Mouse (Mus musculus) hindbrain, embryonic 15.5 days (tissue): ENCODE measurements at regions not wholly inside any gene's neighbourhood (a gene's known extent, or its start where the extent isn't known, plus 50 kb on each side); places are given as distances from the start of the nearest gene placed in this dataset.
A peak's percentile ranks its signal among the peaks of the same experiment; 100 is the strongest.

Source experiments
- ATAC-seq: fragments of 200-750 bp; cut with Nextera tagmentation; 2 replicates; pipeline ENCODE4 v1.8.0; 2017; ENCODE audit warnings: low read depth, moderate number of reproducible peaks, moderate TSS enrichment; ENCODE audit not compliant: low FRiP score
- H3K27ac ChIP-seq: fragments of 300-500 bp; sonication (generic); replicated peaks from 2 replicates; pipeline ENCODE4 v1.5.1; 2015; ENCODE audit warnings: mild to moderate bottlenecking, inconsistent platforms
- H3K27me3 ChIP-seq: fragments of 300-500 bp; sonication (generic); 2 replicates; pipeline ENCODE4 v1.6.1; 2015; ENCODE audit warnings: control low read depth, inconsistent platforms
- H3K36me3 ChIP-seq: fragments of 300-500 bp; sonication (generic); 2 replicates; pipeline ENCODE4 v1.6.1; 2015; ENCODE audit warnings: control low read depth, inconsistent platforms
- H3K4me1 ChIP-seq: fragments of 300-500 bp; sonication (generic); replicated peaks from 2 replicates; pipeline ENCODE4 v1.6.1; 2015; ENCODE audit warnings: control low read depth, inconsistent platforms
- H3K4me2 ChIP-seq: fragments of 300-500 bp; sonication (generic); 2 replicates; pipeline ENCODE4 v1.6.1; 2015; ENCODE audit warnings: moderate library complexity, mild to moderate bottlenecking, inconsistent platforms
- H3K4me3 ChIP-seq: fragments of 300-500 bp; sonication (generic); 2 replicates; pipeline ENCODE4 v1.5.1; 2015; ENCODE audit warnings: mild to moderate bottlenecking, inconsistent platforms
- H3K9ac ChIP-seq: fragments of 300-500 bp; sonication (generic); 2 replicates; pipeline ENCODE4 v1.6.1; 2015; ENCODE audit warnings: inconsistent platforms
- H3K9me3 ChIP-seq: fragments of 300-500 bp; sonication (generic); 2 replicates; pipeline ENCODE4 v1.6.1; 2016; ENCODE audit warnings: control low read depth, inconsistent platforms
- WGBS: fragments of 180-500 bp; shearing (Covaris S2); methylation state at CpG from one replicate; pipeline ENCODE4 v1.1.7; 2015; 5-methylcytosine and 5-hydroxymethylcytosine counted together

DNA sequence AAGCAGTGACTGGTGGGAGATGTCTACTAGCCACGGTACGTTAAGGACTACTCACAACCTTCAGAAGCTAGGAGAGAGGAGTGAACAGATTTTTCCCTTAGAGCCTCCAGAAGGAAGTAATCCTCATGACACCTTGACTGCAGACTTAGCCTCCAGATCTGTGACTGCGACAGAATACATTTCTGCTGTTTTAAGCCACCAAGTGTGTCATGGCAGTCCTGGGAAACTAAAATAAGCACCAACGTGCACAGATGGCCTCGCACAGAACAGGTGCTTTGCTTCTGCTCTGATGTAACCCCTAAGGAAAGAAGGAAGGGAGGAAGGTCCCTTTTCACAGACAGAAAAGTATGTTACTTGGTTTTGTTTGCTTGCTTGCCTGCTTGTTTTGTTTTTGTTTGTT lies 151.5 kb upstream of the Adra1b start:
- Histone ChIP-seq H3K4me2 (no peak overlapping the region), H3K9me3 (no peaks in the 10 kb centered on the region), H3K27me3 (no peaks in the 10 kb centered on the region), H3K27ac (no peak overlapping the region), H3K36me3 (no peaks in the 10 kb centered on the region), H3K4me3 (no peak overlapping the region), H3K9ac (no peak overlapping the region), H3K4me1 (no peaks in the 10 kb centered on the region)
- WGBS = 89% methylated on average over 5 of the region's 5 CpGs
- no peak for ATAC-seq

DNA sequence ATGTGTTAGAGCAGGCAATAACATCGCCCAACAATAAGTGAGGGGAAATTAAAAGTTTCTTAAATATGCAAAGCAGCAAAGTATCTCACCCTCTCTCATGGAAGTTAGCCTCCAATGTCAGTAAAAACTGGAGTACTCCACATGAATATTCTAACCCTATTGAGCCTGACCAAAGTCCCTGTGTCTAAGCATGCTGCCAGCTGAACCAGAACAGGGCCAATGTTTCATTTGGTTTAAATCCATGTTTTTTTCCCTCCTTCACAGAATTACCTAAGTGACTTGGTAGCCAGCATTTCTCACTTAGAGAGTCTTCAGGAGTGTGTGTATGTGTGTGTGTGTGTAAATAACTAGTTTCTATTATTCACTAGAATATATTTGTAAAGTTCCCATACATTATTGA lies 161.4 kb upstream of the Adra1b start:
- Histone ChIP-seq H3K9ac (no peak overlapping the region), H3K27ac (no peak overlapping the region), H3K4me1 (no peaks in the 10 kb centered on the region), H3K9me3 (no peaks in the 10 kb centered on the region), H3K36me3 (no peaks in the 10 kb centered on the region), H3K27me3 (no peaks in the 10 kb centered on the region), H3K4me3 (no peak overlapping the region), H3K4me2 (no peak overlapping the region)
- no peak for ATAC-seq
- WGBS = 96% methylated on average over 1 of the region's 1 CpGs

DNA sequence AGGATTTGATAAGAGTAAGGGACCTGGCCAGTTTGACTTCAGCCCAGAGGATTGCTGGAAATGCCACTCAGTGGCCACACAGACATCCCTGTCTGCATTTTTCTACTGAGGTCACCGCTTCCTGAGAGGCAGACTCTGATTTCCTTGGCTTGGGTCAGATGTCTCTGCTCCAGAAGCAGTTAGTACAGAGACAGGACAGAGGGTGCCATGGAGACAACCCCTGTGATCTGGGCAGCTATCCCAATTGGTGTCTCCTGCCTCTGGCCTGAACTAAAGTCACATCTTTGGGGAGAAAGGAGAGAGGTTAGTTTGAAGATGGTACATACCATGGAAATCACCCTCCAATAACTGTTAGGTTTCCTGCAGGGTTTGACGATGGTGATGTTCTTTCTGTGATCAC lies 165.2 kb upstream of the Adra1b start:
- Histone ChIP-seq H3K27ac (no peak overlapping the region), H3K4me3 (no peak overlapping the region), H3K9ac (no peak overlapping the region), H3K36me3 (no peaks in the 10 kb centered on the region), H3K4me1 (no peaks in the 10 kb centered on the region), H3K27me3 (no peaks in the 10 kb centered on the region), H3K4me2 (no peak overlapping the region), H3K9me3 (no peaks in the 10 kb centered on the region)
- 89% methylated on average over 2 of the region's 2 CpGs for WGBS
- ATAC-seq = no peak

DNA sequence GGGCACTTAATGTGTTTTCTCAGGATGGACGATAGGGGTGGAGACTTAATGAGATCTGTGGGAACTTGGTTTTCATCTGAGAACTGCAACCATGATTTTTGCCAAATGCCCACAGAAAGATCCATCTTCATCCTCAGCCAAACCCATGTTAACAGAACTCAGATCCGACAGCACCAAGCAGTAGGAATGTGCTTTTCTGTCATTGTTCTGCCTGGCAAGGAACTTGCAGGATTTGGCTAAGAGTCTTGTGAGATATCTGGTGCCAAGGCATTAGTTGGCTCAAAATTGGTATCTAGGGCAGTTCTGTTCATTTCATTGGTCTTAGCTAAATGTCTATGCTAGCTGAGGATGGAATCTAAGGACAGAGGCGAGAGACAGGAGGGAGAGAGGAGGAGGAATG lies 182.7 kb upstream of the Adra1b start:
- Histone ChIP-seq H3K4me1 (no peaks in the 10 kb centered on the region), H3K9ac (no peak overlapping the region), H3K27ac (no peak overlapping the region), H3K4me3 (no peak overlapping the region), H3K27me3 (no peaks in the 10 kb centered on the region), H3K9me3 (no peaks in the 10 kb centered on the region), H3K36me3 (no peaks in the 10 kb centered on the region), H3K4me2 (no peak overlapping the region)
- WGBS = 63% methylated on average over 3 of the region's 3 CpGs
- ATAC-seq = no peak

DNA sequence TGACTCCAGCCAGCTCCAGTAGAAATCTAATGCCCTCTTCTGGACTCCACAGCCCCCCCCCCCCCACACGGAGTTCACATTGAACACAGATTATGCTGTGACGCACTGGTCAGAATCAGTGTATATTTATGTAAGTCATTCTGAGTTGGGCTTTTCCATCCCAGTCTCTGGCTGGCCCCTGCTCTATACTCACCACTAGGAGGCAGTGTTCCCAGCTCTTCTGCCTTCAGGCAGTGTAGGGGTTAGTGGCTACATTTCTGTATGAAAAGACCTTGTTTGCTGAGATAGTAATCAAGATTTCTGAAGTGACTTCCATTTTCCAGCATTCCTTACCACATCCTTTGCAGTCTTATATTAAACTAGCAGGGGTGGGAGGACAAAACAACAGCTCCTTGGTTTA lies 185.9 kb upstream of the Adra1b start:
- no peak for ATAC-seq
- no peaks in the 10 kb centered on the region for H3K36me3 ChIP-seq
- no peak overlapping the region for H3K9ac ChIP-seq
- no peak overlapping the region for H3K4me3 ChIP-seq
- no peaks in the 10 kb centered on the region for H3K27me3 ChIP-seq
- H3K4me1 ChIP-seq = no peaks in the 10 kb centered on the region
- H3K9me3 ChIP-seq = no peaks in the 10 kb centered on the region
- 75% methylated on average over 2 of the region's 2 CpGs for WGBS
- no peak overlapping the region for H3K4me2 ChIP-seq
- no peak overlapping the region for H3K27ac ChIP-seq

DNA sequence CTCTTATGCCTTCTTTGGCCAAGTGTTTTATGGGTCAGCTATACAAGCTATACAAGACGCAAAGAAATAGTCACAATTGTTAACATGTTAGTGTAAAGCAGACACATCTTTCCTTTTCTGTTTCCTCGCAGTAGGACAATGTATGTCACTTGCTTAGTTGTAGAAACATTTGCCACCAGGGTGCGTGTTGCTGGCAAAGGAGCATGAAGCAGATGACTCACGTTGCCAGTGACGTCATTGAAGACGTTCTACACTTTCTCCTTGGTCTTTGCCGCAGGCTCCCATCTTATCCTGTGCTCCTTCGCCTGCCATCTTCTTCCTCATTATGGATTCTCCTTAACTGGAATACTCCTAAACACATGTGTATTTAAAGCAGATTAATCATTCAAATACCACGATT lies 188.5 kb upstream of the Adra1b start:
- Histone ChIP-seq H3K27me3 (no peaks in the 10 kb centered on the region), H3K27ac (no peak overlapping the region), H3K4me2 (no peak overlapping the region), H3K9ac (no peak overlapping the region), H3K36me3 (no peaks in the 10 kb centered on the region), H3K9me3 (no peaks in the 10 kb centered on the region), H3K4me1 (no peaks in the 10 kb centered on the region), H3K4me3 (no peak overlapping the region)
- ATAC-seq = no peak
- 89% methylated on average over 9 of the region's 9 CpGs for WGBS

DNA sequence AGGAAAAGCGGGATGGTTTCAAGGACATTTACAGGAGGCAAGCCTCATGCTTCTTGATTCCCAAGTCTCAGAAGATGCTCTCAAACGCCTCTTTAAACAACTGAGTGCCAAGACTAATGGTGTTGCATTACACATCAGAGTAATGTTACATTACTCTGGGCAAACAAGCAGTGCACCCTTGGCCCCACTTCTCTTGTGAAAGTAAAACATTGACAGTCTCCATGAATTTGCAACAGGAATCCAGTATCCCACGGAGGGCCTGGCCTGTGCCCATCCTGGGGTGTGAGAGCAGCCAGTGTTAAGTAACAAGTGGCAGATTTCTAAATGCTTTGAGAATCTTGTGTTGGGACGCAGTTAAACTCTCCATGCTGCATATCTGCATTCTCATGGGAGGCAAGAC lies 194.3 kb upstream of the Adra1b start:
- no peaks in the 10 kb centered on the region for H3K9me3 ChIP-seq
- no peak for ATAC-seq
- no peak overlapping the region for H3K9ac ChIP-seq
- H3K27me3 ChIP-seq = no peaks in the 10 kb centered on the region
- H3K27ac ChIP-seq = no peak overlapping the region
- H3K4me3 ChIP-seq = no peak overlapping the region
- 80% methylated on average over 4 of the region's 4 CpGs for WGBS
- H3K36me3 ChIP-seq = no peaks in the 10 kb centered on the region
- H3K4me2 ChIP-seq = no peak overlapping the region
- no peaks in the 10 kb centered on the region for H3K4me1 ChIP-seq

DNA sequence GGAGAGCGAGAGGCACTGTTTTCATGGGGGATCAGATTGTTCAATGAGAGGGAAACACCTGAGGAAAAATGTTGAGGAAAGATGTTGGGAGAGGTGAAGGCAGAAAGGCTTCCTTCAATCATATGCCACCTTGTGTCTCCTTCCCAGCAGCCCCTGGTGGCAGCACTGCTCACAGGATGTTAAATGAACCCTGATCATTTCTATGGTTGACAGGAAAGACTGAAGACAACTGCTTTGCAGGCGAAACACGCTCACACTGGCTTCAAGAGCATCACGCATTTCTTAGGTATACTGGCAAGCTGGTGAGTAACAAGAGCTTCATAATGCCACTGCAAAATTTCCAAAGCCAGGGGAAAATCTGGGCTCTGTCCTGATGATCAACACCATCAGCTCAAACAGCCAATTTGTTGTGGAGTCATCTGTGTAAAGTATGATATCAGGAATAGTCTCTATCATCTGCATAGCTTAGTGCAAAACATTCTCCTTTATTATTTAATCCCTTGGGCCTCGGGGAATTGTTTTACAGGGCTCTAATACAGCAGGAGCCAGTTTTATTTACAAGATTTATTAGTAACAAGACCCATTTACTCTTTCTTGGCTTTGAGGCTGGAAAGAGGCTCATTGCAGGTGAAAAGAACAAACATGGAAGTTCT lies 202.3 kb upstream of the Adra1b start:
- no peak overlapping the region for H3K4me3 ChIP-seq
- no peak overlapping the region for H3K4me2 ChIP-seq
- H3K9me3 ChIP-seq = no peaks in the 10 kb centered on the region
- peak overlapping the region; percentile 27 for H3K27ac ChIP-seq
- ATAC-seq = 0 out of 2 replicates have a peak, but pooled peaks have one; percentile 21
- no peak overlapping the region for H3K9ac ChIP-seq
- H3K4me1 ChIP-seq = peaks cover 7% of the 10 kb centered on the region; the same call in 1 of the 2 replicates
- 59% methylated on average over 5 of the region's 5 CpGs for WGBS
- no peaks in the 10 kb centered on the region for H3K36me3 ChIP-seq
- no peaks in the 10 kb centered on the region for H3K27me3 ChIP-seq

DNA sequence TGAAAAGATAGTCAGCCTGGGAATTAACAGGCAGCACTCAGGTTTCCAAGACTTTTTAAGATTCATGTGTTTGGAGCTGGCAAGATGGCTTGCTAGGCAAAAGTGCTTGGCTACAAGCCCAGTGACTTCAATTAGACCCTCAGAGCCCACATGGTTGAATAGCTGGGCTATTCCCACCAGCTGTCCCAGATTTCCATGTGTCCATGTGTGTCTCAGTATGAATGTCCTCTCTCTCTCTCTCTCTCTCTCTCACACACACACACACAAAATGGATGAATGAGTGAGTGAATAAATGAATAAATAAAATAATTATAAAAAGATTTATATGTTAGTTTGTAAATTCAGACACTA lies 202.8 kb upstream of the Adra1b start:
- no peak overlapping the region for H3K4me3 ChIP-seq
- H3K4me2 ChIP-seq = no peak overlapping the region
- no peaks in the 10 kb centered on the region for H3K36me3 ChIP-seq
- no peaks in the 10 kb centered on the region for H3K27me3 ChIP-seq
- no peak overlapping the region for H3K9ac ChIP-seq
- peaks cover 7% of the 10 kb centered on the region; the same call in 1 of the 2 replicates for H3K4me1 ChIP-seq
- peak; percentile 83 for ATAC-seq
- H3K27ac ChIP-seq = peak overlapping the region; percentile 27
- no peaks in the 10 kb centered on the region for H3K9me3 ChIP-seq

DNA sequence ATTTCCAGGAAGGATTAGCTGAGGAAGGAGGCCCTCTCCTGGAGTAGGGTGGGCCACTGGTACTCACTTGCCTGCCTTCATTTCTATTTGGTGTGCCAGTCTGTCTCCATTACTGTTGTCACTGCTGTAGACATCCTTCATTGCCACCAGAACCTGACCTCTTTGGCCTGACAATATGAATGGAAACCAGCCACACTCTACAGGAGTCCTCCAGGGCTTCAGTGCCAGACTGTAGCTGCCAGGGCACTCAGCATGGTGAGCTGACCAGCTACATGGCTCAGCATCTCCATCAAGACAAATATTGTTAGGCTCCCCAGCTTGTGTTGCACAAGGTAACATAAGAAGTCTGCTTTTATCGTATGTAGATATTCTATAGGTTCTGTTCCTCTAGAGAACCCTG lies 205.2 kb upstream of the Adra1b start:
- Histone ChIP-seq H3K27me3 (no peaks in the 10 kb centered on the region), H3K4me3 (no peak overlapping the region), H3K36me3 (no peaks in the 10 kb centered on the region), H3K4me1 (peaks cover 7% of the 10 kb centered on the region; the same call in 1 of the 2 replicates), H3K9ac (no peak overlapping the region), H3K4me2 (no peak overlapping the region), H3K9me3 (no peaks in the 10 kb centered on the region), H3K27ac (no peak overlapping the region)
- 86% methylated on average over 1 of the region's 1 CpGs for WGBS
- ATAC-seq = no peak

DNA sequence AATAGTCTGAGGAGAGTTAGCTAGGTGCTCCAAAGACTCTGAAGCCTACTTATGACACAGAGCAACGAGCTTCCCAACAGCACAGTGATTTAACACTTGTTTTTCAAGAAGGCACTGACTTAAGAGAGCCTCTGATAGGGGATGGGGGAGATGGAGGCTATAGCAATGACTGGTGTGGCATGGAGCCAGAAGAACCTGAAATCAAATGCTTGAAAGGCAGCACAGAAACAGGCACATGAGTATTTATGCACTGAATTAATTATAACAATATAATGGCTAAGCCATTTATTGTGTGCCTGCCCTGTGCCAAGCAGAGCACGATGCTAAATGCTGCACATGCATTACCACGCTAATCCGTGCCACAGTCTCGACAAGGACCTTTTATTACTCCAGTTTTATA lies 210.5 kb upstream of the Adra1b start:
- no peaks in the 10 kb centered on the region for H3K9me3 ChIP-seq
- H3K4me3 ChIP-seq = no peak overlapping the region
- WGBS = 31% methylated on average over 5 of the region's 5 CpGs
- H3K4me1 ChIP-seq = 0 out of 2 replicates have a peak, but pooled peaks cover 4% of the 10 kb centered on the region
- no peak overlapping the region for H3K9ac ChIP-seq
- no peak overlapping the region for H3K27ac ChIP-seq
- no peaks in the 10 kb centered on the region for H3K27me3 ChIP-seq
- peak; percentile 48; the same call in 1 of the 2 replicates for ATAC-seq
- no peaks in the 10 kb centered on the region for H3K36me3 ChIP-seq
- H3K4me2 ChIP-seq = no peak overlapping the region

DNA sequence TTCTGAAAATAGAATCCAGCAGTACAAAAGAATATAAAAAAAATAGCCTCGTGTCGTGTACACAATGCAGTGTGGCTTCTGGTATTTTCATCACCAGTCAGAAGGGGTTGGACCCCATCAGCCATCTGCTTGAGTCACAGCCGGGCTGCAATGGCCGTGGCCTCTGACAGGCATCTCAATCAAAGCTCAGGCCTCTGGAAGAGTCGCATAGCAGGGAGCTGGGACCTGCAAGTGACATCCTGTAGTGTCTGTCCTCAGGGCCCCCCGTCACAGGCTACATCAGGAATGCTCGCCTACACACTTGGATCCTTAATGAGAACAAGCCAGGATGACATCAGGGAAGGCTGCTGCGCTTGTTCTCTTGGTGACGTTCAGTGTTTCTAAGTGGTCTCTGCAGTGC lies 226.1 kb upstream of the Adra1b start:
- ATAC-seq = no peak; the same call in 1 of the 2 replicates
- Histone ChIP-seq H3K36me3 (no peaks in the 10 kb centered on the region), H3K4me3 (no peak overlapping the region), H3K9ac (no peak overlapping the region), H3K27me3 (no peaks in the 10 kb centered on the region), H3K4me2 (no peak overlapping the region), H3K4me1 (no peaks in the 10 kb centered on the region), H3K27ac (no peak overlapping the region), H3K9me3 (no peaks in the 10 kb centered on the region)
- 44% methylated on average over 9 of the region's 9 CpGs for WGBS

DNA sequence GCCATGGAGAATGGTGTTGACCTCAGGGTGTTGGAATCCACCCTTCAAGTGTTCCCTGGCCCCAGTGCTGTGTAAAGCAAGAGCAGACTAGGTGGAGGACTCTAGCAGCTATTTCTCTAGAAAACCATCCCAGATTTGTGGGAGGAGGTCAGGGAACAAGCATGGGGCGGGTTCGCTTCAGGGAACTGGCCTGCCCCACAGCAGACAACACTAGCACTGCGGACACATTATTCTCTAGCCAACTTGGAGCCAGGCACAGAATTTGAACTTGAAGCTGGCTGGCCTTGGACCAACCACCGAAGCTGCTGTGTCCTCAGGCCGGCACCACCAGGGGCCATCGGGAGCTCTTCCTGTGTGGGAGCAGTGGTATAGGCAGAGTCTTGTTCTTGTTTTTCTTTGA lies 227.5 kb upstream of the Adra1b start:
- WGBS = 93% methylated on average over 6 of the region's 6 CpGs
- no peak overlapping the region for H3K4me3 ChIP-seq
- ATAC-seq = no peak
- H3K36me3 ChIP-seq = no peaks in the 10 kb centered on the region
- H3K9ac ChIP-seq = no peak overlapping the region
- H3K27me3 ChIP-seq = no peaks in the 10 kb centered on the region
- no peaks in the 10 kb centered on the region for H3K9me3 ChIP-seq
- H3K27ac ChIP-seq = no peak overlapping the region
- no peaks in the 10 kb centered on the region for H3K4me1 ChIP-seq
- H3K4me2 ChIP-seq = no peak overlapping the region
